Mouse (Mus musculus): ENCODE data around the gene Gse1.

DNA sequence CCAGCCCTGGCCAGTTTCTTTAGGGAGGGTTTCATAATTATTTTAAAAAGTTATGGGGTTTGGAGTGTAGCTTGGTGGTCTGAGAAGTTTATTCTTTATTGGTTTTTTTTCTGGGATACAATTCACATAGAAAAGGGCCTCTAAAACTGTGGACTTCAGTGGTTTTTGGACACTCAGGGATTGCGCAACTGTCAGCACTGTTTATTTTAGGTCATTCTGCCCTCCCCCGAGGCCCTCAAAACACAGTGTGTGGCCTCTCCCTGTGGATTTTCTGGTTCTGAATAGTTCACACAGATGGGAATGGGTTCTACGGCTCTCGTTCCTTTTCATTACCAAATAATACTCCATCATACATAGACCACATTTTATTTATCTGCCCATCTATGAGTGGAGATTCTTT lies 15.0 kb downstream of the Gse1 start:
- no peak for TF ChIP-seq CTCF (IDR thresholded peaks at IDR 0.05; ENCODE audit: extremely low read depth, insufficient read length, insufficient replicate concordance, low read depth, low read length)
- TF ChIP-seq POLR2A (IDR thresholded peaks at IDR 0.05; ENCODE audit: low read depth, low read length), result no peak
